Mouse (Mus musculus) neural tube, embryonic 10.5 days (tissue): ENCODE data around the gene Cog5.
A peak's percentile ranks its signal among the peaks of the same experiment; 100 is the strongest.

Experiments
- DNase-seq: peaks from one replicate; pipeline ENCODE4 v3.0.0-alpha.2; 2017; ENCODE audit warnings: low spot score; ENCODE audit errors: extremely low spot score

The Cog5 gene

GRCm38 (mm10) chr12:31936657-31937300, 282.1 kb downstream of the Cog5 start:
- peak; percentile 21 for DNase-seq

GRCm38 (mm10) chr12:31937613-31938012, 282.9 kb downstream of the Cog5 start:
- DNase-seq: no peak

- DNase-seq: no peak
Observed at GRCm38 (mm10) chr12:31938391-31938997, 283.8 kb downstream of the Cog5 start.

- DNase-seq: no peak
Observed at GRCm38 (mm10) chr12:31939026-31939425, 284.4 kb downstream of the Cog5 start.

GRCm38 (mm10) chr12:31943020-31943654, 288.5 kb downstream of the Cog5 start:
- no peak for DNase-seq

GRCm38 (mm10) chr12:31944405-31944804, 289.7 kb downstream of the Cog5 start:
- DNase-seq: no peak

- DNase-seq: no peak
Observed at GRCm38 (mm10) chr12:31947476-31947875, 292.8 kb downstream of the Cog5 start.

GRCm38 (mm10) chr12:31948101-31949000, 293.7 kb downstream of the Cog5 start:
- DNase-seq: no peak

GRCm38 (mm10) chr12:31949193-31949741, 294.6 kb downstream of the Cog5 start:
- DNase-seq: peak; percentile 94

GRCm38 (mm10) chr12:31949759-31950658, 295.3 kb downstream of the Cog5 start, which contains the start of gene Hbp1:
TSS of gene Hbp1 (minus strand) at chr12:31950535.
- peak; percentile 88 for DNase-seq

- DNase-seq: no peak
Observed at GRCm38 (mm10) chr12:31950659-31951031, 296.0 kb downstream of the Cog5 start.

- no peak for DNase-seq
Observed at GRCm38 (mm10) chr12:31955843-31956242, 301.2 kb downstream of the Cog5 start.

GRCm38 (mm10) chr12:31964074-31964473, 309.4 kb downstream of the Cog5 start:
- DNase-seq: no peak

- no peak for DNase-seq
Observed at GRCm38 (mm10) chr12:31965517-31966212, 311.0 kb downstream of the Cog5 start.

- DNase-seq: no peak
Observed at GRCm38 (mm10) chr12:31966405-31966804, 311.7 kb downstream of the Cog5 start.

- DNase-seq: no peak
Observed at GRCm38 (mm10) chr12:31967536-31967935, 312.9 kb downstream of the Cog5 start.

GRCm38 (mm10) chr12:31969111-31969510, 314.4 kb downstream of the Cog5 start:
- no peak for DNase-seq

- no peak for DNase-seq
Observed at GRCm38 (mm10) chr12:31971547-31971946, 316.9 kb downstream of the Cog5 start.

- DNase-seq: no peak
Observed at GRCm38 (mm10) chr12:31973473-31974172, 319.0 kb downstream of the Cog5 start.
